Mouse (Mus musculus) C2C12 (cell line): Measurements from ENCODE around the gene Ptgds.

Experiments
- CEBPB ChIP-seq: IDR thresholded peaks from one replicate; pipeline ENCODE4 v1.6.1; 2011; ENCODE audit warnings: low read depth, mild to moderate bottlenecking, control low read depth, moderate library complexity
- CTCF ChIP-seq: IDR thresholded peaks from one replicate; pipeline ENCODE4 v1.5.1; 2011; ENCODE audit not compliant: control insufficient read depth, insufficient read depth, insufficient read length
- FOSL1 ChIP-seq: IDR thresholded peaks from one replicate; pipeline ENCODE4 v1.8.0; 2011; ENCODE audit warnings: mild to moderate bottlenecking, low read length; ENCODE audit not compliant: poor library complexity, insufficient read depth, severe bottlenecking
- MAX ChIP-seq: IDR thresholded peaks from one replicate; pipeline ENCODE4 v1.6.1; 2011; ENCODE audit warnings: mild to moderate bottlenecking, control low read depth
- MYOD1 ChIP-seq: IDR thresholded peaks from one replicate; pipeline ENCODE4 v1.6.1; 2011; ENCODE audit warnings: low read depth; ENCODE audit not compliant: control insufficient read depth, insufficient read length
- MYOG ChIP-seq: IDR thresholded peaks from one replicate; pipeline ENCODE4 v1.6.1; 2011; ENCODE audit not compliant: control insufficient read depth, insufficient read length; ENCODE audit errors: extremely low read depth
- USF1 ChIP-seq: IDR thresholded peaks from one replicate; pipeline ENCODE4 v1.6.1; 2011; ENCODE audit warnings: low read depth, mild to moderate bottlenecking, control low read depth, moderate library complexity

GRCm38 (mm10) chr2:25461407-25461806 lies 8.4 kb downstream of the Ptgds start:
- no peak for TF ChIP-seq CTCF
- TF ChIP-seq MAX: no peak
- TF ChIP-seq MYOG: no peak
- TF ChIP-seq USF1: no peak
- TF ChIP-seq CEBPB: no peak
- no peak for TF ChIP-seq MYOD1
- TF ChIP-seq FOSL1: no peak
